Mouse (Mus musculus): ENCODE results near the gene Bbof1. TPM values are rescaled to one million over a fixed set of nuclear protein-coding genes. Genes with fewer than 3 reads are reported as not detected.
A peak's percentile ranks its signal among the peaks of the same experiment; 100 is the strongest.

The Bbof1 gene
- polyA plus RNA-seq, 1 experiment from 2014 or later: 2.1 TPM

- Histone ChIP-seq H3K27me3 (replicated peaks; ENCODE audit: control insufficient read depth, insufficient read depth, low read length) (no peaks in the 10 kb centered on the region), H3K36me3 (ENCODE audit: control insufficient read depth, insufficient read depth, low read length) (no peaks in the 10 kb centered on the region), H3K27ac (replicated peaks; ENCODE audit: low read depth, low read length) (no peak overlapping the region), H3K9ac (ENCODE audit: low read depth, low read length) (no peak overlapping the region), H3K4me3 (ENCODE audit: low read depth, low read length) (no peak overlapping the region), H3K4me2 (ENCODE audit: low read depth, low read length) (no peak overlapping the region), H3K9me3 (ENCODE audit: control insufficient read depth, low read length) (no peaks in the 10 kb centered on the region), H3K4me1 (ENCODE audit: control insufficient read depth, insufficient read depth, low read length) (no peaks in the 10 kb centered on the region; the same call in 1 of the 2 replicates)
- DNase-seq (ENCODE audit: low spot score) (no peak), ATAC-seq (ENCODE audit: low read depth) (no peak)
- 86% methylated on average over 6 of the region's 6 CpGs for WGBS
Observed at GRCm38 (mm10) chr12:84448181-84448580, 39.3 kb downstream of the Bbof1 start.

DNA sequence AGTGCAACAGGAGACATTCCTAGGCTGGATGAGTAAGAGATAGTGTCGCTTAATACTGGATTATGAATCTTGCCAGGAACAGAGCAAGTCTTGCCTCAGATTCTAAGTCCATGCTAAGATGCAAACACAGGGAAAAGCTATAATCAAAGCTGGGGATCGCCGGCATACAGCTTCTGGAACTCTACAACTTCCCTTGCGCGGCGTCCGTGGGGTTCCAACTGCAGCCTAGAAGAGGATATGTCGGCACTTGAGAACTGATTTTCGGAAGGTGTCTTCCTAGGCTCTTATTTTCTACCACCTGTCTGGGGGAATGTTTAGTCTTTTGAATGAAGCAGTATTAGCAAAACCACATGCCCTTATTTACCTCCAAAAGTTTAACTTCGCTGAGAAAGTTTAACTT lies 41.0 kb downstream of the Bbof1 start:
- peak overlapping the region; percentile 69; the same call in 1 of the 2 replicates for H3K9ac ChIP-seq (ENCODE audit: low read depth, low read length)
- H3K9me3 ChIP-seq (ENCODE audit: control insufficient read depth, low read length): no peaks in the 10 kb centered on the region
- H3K27ac ChIP-seq (replicated peaks; ENCODE audit: low read depth, low read length): no peak overlapping the region
- DNase-seq (ENCODE audit: low spot score) (no peak), ATAC-seq (ENCODE audit: low read depth) (no peak)
- no peaks in the 10 kb centered on the region for H3K36me3 ChIP-seq (ENCODE audit: control insufficient read depth, insufficient read depth, low read length)
- no peaks in the 10 kb centered on the region; the same call in 1 of the 2 replicates for H3K4me1 ChIP-seq (ENCODE audit: control insufficient read depth, insufficient read depth, low read length)
- H3K27me3 ChIP-seq (replicated peaks; ENCODE audit: control insufficient read depth, insufficient read depth, low read length): no peaks in the 10 kb centered on the region
- 49% methylated on average over 10 of the region's 10 CpGs for WGBS
- H3K4me3 ChIP-seq (ENCODE audit: low read depth, low read length): peak overlapping the region; percentile 62
- H3K4me2 ChIP-seq (ENCODE audit: low read depth, low read length): peak overlapping the region; percentile 72

DNA sequence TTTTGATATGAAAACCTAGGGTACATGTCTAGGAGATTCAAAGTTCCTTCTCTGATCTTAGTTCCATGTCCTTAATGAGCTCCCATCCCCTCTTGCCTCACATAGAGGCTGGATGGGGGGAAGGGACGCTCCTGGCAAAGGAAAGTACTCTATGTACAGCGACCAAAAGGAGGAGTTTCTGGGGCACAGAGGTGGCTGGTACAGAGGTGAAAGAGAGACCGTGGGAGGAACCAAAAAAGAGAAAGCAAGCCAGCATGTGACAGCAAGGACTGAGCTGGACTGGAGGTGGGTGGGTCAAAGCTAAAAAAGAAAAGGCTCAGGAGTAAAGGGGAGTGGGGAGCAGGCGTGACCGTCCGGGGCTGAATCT lies 41.5 kb downstream of the Bbof1 start:
- 0% methylated on average over 6 of the region's 6 CpGs for WGBS
- ATAC-seq (ENCODE audit: low read depth): no peak
- H3K27ac ChIP-seq (replicated peaks; ENCODE audit: low read depth, low read length): peak overlapping the region; percentile 56; the same call in 1 of the 2 replicates

GRCm38 (mm10) chr12:84450718-84451646 lies 42.1 kb downstream of the Bbof1 start, which contains the start of the genes Aldh6a1 and Lin52:
Aldh6a1 (minus strand) TSS chr12:84451004.
Lin52 (plus strand) TSS chr12:84451422.
- WGBS: under 1% methylated on average over 44 of the region's 49 CpGs
- peak within 1 kb of the TSS; percentile 72 for H3K4me2 ChIP-seq (ENCODE audit: low read depth, low read length)
- peak; percentile 98 for ATAC-seq (ENCODE audit: low read depth)
- H3K27me3 ChIP-seq (replicated peaks; ENCODE audit: control insufficient read depth, insufficient read depth, low read length): no peaks in the 10 kb centered on the region
- DNase-seq (ENCODE audit: low spot score): peak; percentile 100
- peak within 1 kb of the TSS; percentile 62 for H3K4me3 ChIP-seq (ENCODE audit: low read depth, low read length)
- H3K27ac ChIP-seq (replicated peaks; ENCODE audit: low read depth, low read length): peak within 1 kb of the TSS; percentile 56
- no peaks in the 10 kb centered on the region for H3K9me3 ChIP-seq (ENCODE audit: control insufficient read depth, low read length)
- no peaks in the 10 kb centered on the region; the same call in 1 of the 2 replicates for H3K4me1 ChIP-seq (ENCODE audit: control insufficient read depth, insufficient read depth, low read length)
- H3K9ac ChIP-seq (ENCODE audit: low read depth, low read length): peak within 1 kb of the TSS; percentile 71
- H3K36me3 ChIP-seq (ENCODE audit: control insufficient read depth, insufficient read depth, low read length): no peaks in the 10 kb centered on the region

More for the DNA sequence above, 41.5 kb downstream of the Bbof1 start:
- peak overlapping the region; percentile 72 for H3K4me2 ChIP-seq (ENCODE audit: low read depth, low read length)
- peak overlapping the region; percentile 62 for H3K4me3 ChIP-seq (ENCODE audit: low read depth, low read length)
- H3K27me3 ChIP-seq (replicated peaks; ENCODE audit: control insufficient read depth, insufficient read depth, low read length): no peaks in the 10 kb centered on the region
- no peaks in the 10 kb centered on the region for H3K9me3 ChIP-seq (ENCODE audit: control insufficient read depth, low read length)
- H3K9ac ChIP-seq (ENCODE audit: low read depth, low read length): peak overlapping the region; percentile 69
- no peaks in the 10 kb centered on the region; the same call in 1 of the 2 replicates for H3K4me1 ChIP-seq (ENCODE audit: control insufficient read depth, insufficient read depth, low read length)
- DNase-seq (ENCODE audit: low spot score): peak; percentile 23
- no peaks in the 10 kb centered on the region for H3K36me3 ChIP-seq (ENCODE audit: control insufficient read depth, insufficient read depth, low read length)

DNA sequence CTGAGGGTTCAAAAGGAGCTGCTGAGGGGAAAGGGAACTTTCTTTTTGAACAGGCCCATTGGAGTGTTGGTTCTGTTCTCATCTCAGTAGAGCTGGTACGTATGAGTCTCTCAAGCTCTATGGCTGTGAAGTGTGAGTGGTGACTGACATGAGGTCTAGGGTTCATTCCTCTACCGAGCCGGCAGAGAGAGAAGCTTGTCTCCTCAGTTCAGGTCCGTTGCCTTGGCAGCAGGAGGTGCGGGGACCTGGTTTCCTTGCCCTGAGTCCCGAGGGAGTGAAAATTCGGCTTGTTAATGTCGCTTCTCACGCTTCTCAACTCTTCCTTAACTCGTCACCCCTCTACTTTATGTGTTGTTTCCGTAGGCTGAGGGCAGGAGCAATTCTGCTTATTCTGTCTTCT lies 42.9 kb downstream of the Bbof1 start:
- under 1% methylated on average over 11 of the region's 11 CpGs for WGBS
- peak overlapping the region; percentile 71 for H3K9ac ChIP-seq (ENCODE audit: low read depth, low read length)
- peak overlapping the region; percentile 72 for H3K4me2 ChIP-seq (ENCODE audit: low read depth, low read length)
- DNase-seq (ENCODE audit: low spot score) (peak; percentile 4), ATAC-seq (ENCODE audit: low read depth) (no peak)
- no peaks in the 10 kb centered on the region for H3K36me3 ChIP-seq (ENCODE audit: control insufficient read depth, insufficient read depth, low read length)
- no peaks in the 10 kb centered on the region; the same call in 1 of the 2 replicates for H3K4me1 ChIP-seq (ENCODE audit: control insufficient read depth, insufficient read depth, low read length)
- H3K27ac ChIP-seq (replicated peaks; ENCODE audit: low read depth, low read length): peak overlapping the region; percentile 49
- peak overlapping the region; percentile 62 for H3K4me3 ChIP-seq (ENCODE audit: low read depth, low read length)
- H3K9me3 ChIP-seq (ENCODE audit: control insufficient read depth, low read length): no peaks in the 10 kb centered on the region
- no peaks in the 10 kb centered on the region for H3K27me3 ChIP-seq (replicated peaks; ENCODE audit: control insufficient read depth, insufficient read depth, low read length)

DNA sequence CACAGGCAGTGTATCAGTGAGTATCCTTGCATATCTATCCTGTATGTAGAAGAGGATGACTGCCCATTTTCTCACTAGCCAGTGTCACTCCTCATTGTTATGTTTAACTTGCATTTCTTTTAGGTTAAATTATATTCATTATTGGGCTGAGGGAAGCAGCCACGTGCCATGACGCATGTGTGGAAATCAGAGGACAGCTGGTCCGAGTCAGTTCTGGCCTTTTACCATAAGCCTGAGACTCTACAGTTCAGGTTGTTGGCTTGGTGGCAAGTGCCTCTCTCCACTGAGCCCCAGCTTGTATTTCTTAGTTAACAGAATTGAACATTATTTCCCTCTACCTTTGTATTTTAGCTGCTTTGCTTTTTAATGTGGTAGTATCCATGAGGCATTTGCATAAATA lies 48.0 kb downstream of the Bbof1 start:
- H3K4me2 ChIP-seq (ENCODE audit: low read depth, low read length): no peak overlapping the region
- no peaks in the 10 kb centered on the region for H3K9me3 ChIP-seq (ENCODE audit: control insufficient read depth, low read length)
- DNase-seq (ENCODE audit: low spot score) (no peak), ATAC-seq (ENCODE audit: low read depth) (no peak)
- no peak overlapping the region for H3K4me3 ChIP-seq (ENCODE audit: low read depth, low read length)
- 92% methylated on average over 3 of the region's 3 CpGs for WGBS
- peaks cover 34% of the 10 kb centered on the region for H3K36me3 ChIP-seq (ENCODE audit: control insufficient read depth, insufficient read depth, low read length)
- H3K27ac ChIP-seq (replicated peaks; ENCODE audit: low read depth, low read length): no peak overlapping the region
- no peak overlapping the region for H3K9ac ChIP-seq (ENCODE audit: low read depth, low read length)
- H3K27me3 ChIP-seq (replicated peaks; ENCODE audit: control insufficient read depth, insufficient read depth, low read length): no peaks in the 10 kb centered on the region
- no peaks in the 10 kb centered on the region; the same call in 1 of the 2 replicates for H3K4me1 ChIP-seq (ENCODE audit: control insufficient read depth, insufficient read depth, low read length)

DNA sequence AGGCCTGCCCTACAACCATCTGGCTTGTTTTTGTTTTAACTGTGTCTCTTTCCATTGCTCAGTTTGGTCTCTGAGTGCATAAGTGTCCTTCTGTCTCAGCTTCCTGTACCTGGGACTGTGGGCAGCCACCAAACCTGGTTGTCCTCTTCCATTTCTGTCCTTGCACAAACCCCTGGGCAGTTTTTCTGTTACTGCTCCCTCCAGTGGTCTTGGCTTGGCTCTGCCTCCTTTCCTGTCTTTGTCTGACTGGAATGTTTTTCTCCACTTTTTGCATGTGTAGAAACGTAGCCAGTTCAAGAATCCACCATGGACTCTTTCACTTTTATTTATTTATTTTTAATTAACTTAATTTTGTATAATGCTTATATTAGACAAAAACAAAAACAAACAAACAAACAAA lies 51.0 kb downstream of the Bbof1 start:
- no peak for ATAC-seq (ENCODE audit: low read depth)
- Histone ChIP-seq H3K9ac (ENCODE audit: low read depth, low read length) (no peak overlapping the region), H3K4me3 (ENCODE audit: low read depth, low read length) (no peak overlapping the region), H3K27ac (replicated peaks; ENCODE audit: low read depth, low read length) (no peak overlapping the region), H3K4me2 (ENCODE audit: low read depth, low read length) (no peak overlapping the region), H3K27me3 (replicated peaks; ENCODE audit: control insufficient read depth, insufficient read depth, low read length) (no peaks in the 10 kb centered on the region), H3K36me3 (ENCODE audit: control insufficient read depth, insufficient read depth, low read length) (peaks cover 59% of the 10 kb centered on the region), H3K4me1 (ENCODE audit: control insufficient read depth, insufficient read depth, low read length) (no peaks in the 10 kb centered on the region), H3K9me3 (ENCODE audit: control insufficient read depth, low read length) (no peaks in the 10 kb centered on the region)
- DNase-seq (ENCODE audit: low spot score): no peak
- WGBS: 67% methylated on average over 1 of the region's 1 CpGs

DNA sequence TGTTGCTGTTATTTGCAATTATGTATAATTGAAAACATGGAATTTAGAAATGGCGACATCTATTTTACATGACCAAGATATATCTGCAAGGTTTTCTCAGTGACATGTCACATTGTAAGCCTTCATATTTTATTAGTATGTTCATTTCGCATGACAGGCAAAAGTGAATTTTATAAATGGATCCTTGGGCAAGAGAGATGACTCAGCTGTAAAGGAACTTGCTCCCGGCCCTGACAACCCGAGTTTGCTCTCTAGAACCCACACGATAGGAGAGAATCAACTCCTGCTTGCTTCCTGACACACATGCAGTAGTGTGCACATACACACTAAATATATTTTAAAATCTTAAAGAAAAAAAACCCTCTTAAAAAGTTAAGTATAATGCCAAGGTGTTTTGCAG lies 52.5 kb downstream of the Bbof1 start:
- no peak overlapping the region for H3K4me2 ChIP-seq (ENCODE audit: low read depth, low read length)
- H3K9me3 ChIP-seq (ENCODE audit: control insufficient read depth, low read length): no peaks in the 10 kb centered on the region
- no peaks in the 10 kb centered on the region for H3K4me1 ChIP-seq (ENCODE audit: control insufficient read depth, insufficient read depth, low read length)
- 90% methylated on average over 5 of the region's 5 CpGs for WGBS
- no peak for ATAC-seq (ENCODE audit: low read depth)
- H3K9ac ChIP-seq (ENCODE audit: low read depth, low read length): no peak overlapping the region
- DNase-seq (ENCODE audit: low spot score): no peak
- peaks cover 62% of the 10 kb centered on the region for H3K36me3 ChIP-seq (ENCODE audit: control insufficient read depth, insufficient read depth, low read length)
- no peak overlapping the region for H3K27ac ChIP-seq (replicated peaks; ENCODE audit: low read depth, low read length)
- no peak overlapping the region for H3K4me3 ChIP-seq (ENCODE audit: low read depth, low read length)
- no peaks in the 10 kb centered on the region for H3K27me3 ChIP-seq (replicated peaks; ENCODE audit: control insufficient read depth, insufficient read depth, low read length)

Data from embryonic facial prominence, embryonic 14.5 days (tissue).